Mouse (Mus musculus) lung, embryonic 14.5 days (tissue): ENCODE measurements at regions not wholly inside any gene's neighbourhood (a gene's known extent, or its start where the extent isn't known, plus 50 kb on each side); places are given as distances from the start of the nearest gene placed in this dataset.

Source experiments
- ATAC-seq: fragments of 200-750 bp; cut with Nextera tagmentation; 2 replicates; pipeline ENCODE4 v1.8.0; 2017; ENCODE audit warnings: mild to moderate bottlenecking, moderate TSS enrichment, moderate library complexity; ENCODE audit not compliant: insufficient read depth
- DNase-seq: peaks from one replicate; pipeline ENCODE4 v3.0.0-alpha.2; 2015
- H3K27ac ChIP-seq: fragments of 300-500 bp; sonication (generic); 2 replicates; pipeline ENCODE4 v1.5.1; 2014; ENCODE audit warnings: low read depth, mild to moderate bottlenecking, moderate library complexity
- H3K27me3 ChIP-seq: fragments of 300-500 bp; sonication (generic); 2 replicates; pipeline ENCODE4 v1.6.1; 2014; ENCODE audit warnings: low read length, control low read depth; ENCODE audit not compliant: insufficient read depth
- H3K36me3 ChIP-seq: fragments of 300-500 bp; sonication (generic); 2 replicates; pipeline ENCODE4 v1.6.1; 2014; ENCODE audit warnings: control low read depth; ENCODE audit not compliant: insufficient read depth
- H3K4me1 ChIP-seq: fragments of 300-500 bp; sonication (generic); 2 replicates; pipeline ENCODE4 v1.6.1; 2014; ENCODE audit warnings: antibody characterized with exemption, control low read depth; ENCODE audit not compliant: insufficient read depth
- H3K4me2 ChIP-seq: fragments of 300-500 bp; sonication (generic); 2 replicates; pipeline ENCODE4 v1.6.1; 2014; ENCODE audit warnings: mild to moderate bottlenecking
- H3K4me3 ChIP-seq: fragments of 300-500 bp; sonication (generic); 2 replicates; pipeline ENCODE4 v1.5.1; 2014; ENCODE audit warnings: low read depth, low read length
- H3K9ac ChIP-seq: fragments of 300-500 bp; sonication (generic); 2 replicates; pipeline ENCODE4 v1.6.1; 2014
- H3K9me3 ChIP-seq: fragments of 300-500 bp; sonication (generic); 2 replicates; pipeline ENCODE4 v1.6.1; 2016; ENCODE audit warnings: low read depth, low read length, control low read depth
- CTCF ChIP-seq: IDR thresholded peaks from 2 replicates; pipeline ENCODE4 v1.5.1; 2016; ENCODE audit warnings: antibody characterized with exemption, low read depth
- WGBS: fragments of 180-500 bp; shearing (Covaris S2); extraction: QIAGEN DNeasy Blood & Tissue Kit; methylation state at CpG from one replicate; pipeline ENCODE4 v1.1.7; 2014; 5-methylcytosine and 5-hydroxymethylcytosine counted together

GRCm38 (mm10) chr13:111953860-111954519 is 145.2 kb upstream of the Map3k1 start:
- no peak for DNase-seq
- H3K4me2 ChIP-seq: no peak overlapping the region

GRCm38 (mm10) chr13:111954520-111954884 is 145.7 kb upstream of the Map3k1 start:
- peak; percentile 60 for ATAC-seq
- Histone ChIP-seq H3K4me1 (peaks cover 14% of the 10 kb centered on the region), H3K27me3 (no peaks in the 10 kb centered on the region), H3K36me3 (no peaks in the 10 kb centered on the region), H3K9ac (no peak overlapping the region), H3K4me2 (no peak overlapping the region), H3K27ac (peak overlapping the region; percentile 34; the same call in 1 of the 2 replicates), H3K9me3 (no peaks in the 10 kb centered on the region), H3K4me3 (no peak overlapping the region)
- 12% methylated on average over 6 of the region's 6 CpGs for WGBS
- TF ChIP-seq CTCF: no peak
- peak; percentile 50 for DNase-seq

More at GRCm38 (mm10) chr13:111953860-111954519, 145.2 kb upstream of the Map3k1 start:
- no peaks in the 10 kb centered on the region for H3K9me3 ChIP-seq
- H3K36me3 ChIP-seq: no peaks in the 10 kb centered on the region
- no peaks in the 10 kb centered on the region for H3K27me3 ChIP-seq
- TF ChIP-seq CTCF: no peak
- 45% methylated on average over 8 of the region's 8 CpGs for whole genome bisulfite sequencing
- H3K4me3 ChIP-seq: no peak overlapping the region
- ATAC-seq: no peak
- peaks cover 14% of the 10 kb centered on the region for H3K4me1 ChIP-seq
- peak overlapping the region; percentile 34; the same call in 1 of the 2 replicates for H3K27ac ChIP-seq
- H3K9ac ChIP-seq: no peak overlapping the region

- 42% methylated on average over 3 of the region's 3 CpGs for WGBS
- ATAC-seq: no peak
- Histone ChIP-seq H3K9me3 (no peaks in the 10 kb centered on the region), H3K4me2 (no peak overlapping the region), H3K4me3 (no peak overlapping the region), H3K4me1 (peaks cover 14% of the 10 kb centered on the region), H3K9ac (no peak overlapping the region), H3K27me3 (no peaks in the 10 kb centered on the region), H3K27ac (no peak overlapping the region), H3K36me3 (no peaks in the 10 kb centered on the region)
- DNase-seq: no peak
- no peak for TF ChIP-seq CTCF
Measured at GRCm38 (mm10) chr13:111957118-111957517, 148.3 kb upstream of the Map3k1 start.

GRCm38 (mm10) chr13:111957674-111958273 is 149.0 kb upstream of the Map3k1 start:
- Histone ChIP-seq H3K4me1 (peaks cover 14% of the 10 kb centered on the region), H3K9me3 (no peaks in the 10 kb centered on the region), H3K4me2 (no peak overlapping the region), H3K4me3 (no peak overlapping the region), H3K9ac (no peak overlapping the region), H3K36me3 (no peaks in the 10 kb centered on the region), H3K27ac (no peak overlapping the region), H3K27me3 (no peaks in the 10 kb centered on the region)
- 89% methylated on average over 11 of the region's 11 CpGs for WGBS
- no peak for TF ChIP-seq CTCF
- DNase-seq (no peak), ATAC-seq (no peak)

GRCm38 (mm10) chr13:111958421-111958820 is 149.6 kb upstream of the Map3k1 start:
- Histone ChIP-seq H3K27me3 (no peaks in the 10 kb centered on the region), H3K4me1 (peaks cover 14% of the 10 kb centered on the region), H3K4me3 (no peak overlapping the region), H3K36me3 (no peaks in the 10 kb centered on the region), H3K9ac (no peak overlapping the region), H3K27ac (no peak overlapping the region), H3K9me3 (no peaks in the 10 kb centered on the region), H3K4me2 (no peak overlapping the region)
- ATAC-seq (no peak), DNase-seq (no peak)
- no peak for TF ChIP-seq CTCF
- WGBS: 97% methylated on average over 1 of the region's 1 CpGs

- ATAC-seq (no peak), DNase-seq (no peak)
- no peaks in the 10 kb centered on the region for H3K27me3 ChIP-seq
- H3K36me3 ChIP-seq: no peaks in the 10 kb centered on the region
- H3K9ac ChIP-seq: no peak overlapping the region
- H3K4me1 ChIP-seq: peaks cover 4% of the 10 kb centered on the region; the same call in 1 of the 2 replicates
- H3K4me3 ChIP-seq: no peak overlapping the region
- no peak overlapping the region for H3K4me2 ChIP-seq
- 0 out of 2 replicates have a peak, but pooled peaks have one; percentile 5 for TF ChIP-seq CTCF
- no peaks in the 10 kb centered on the region for H3K9me3 ChIP-seq
- WGBS: 97% methylated on average over 2 of the region's 2 CpGs
- no peak overlapping the region for H3K27ac ChIP-seq
Measured at GRCm38 (mm10) chr13:111960036-111960435, 151.2 kb upstream of the Map3k1 start.

- TF ChIP-seq CTCF: no peak
- ATAC-seq (no peak), DNase-seq (no peak)
- Histone ChIP-seq H3K36me3 (no peaks in the 10 kb centered on the region), H3K27me3 (no peaks in the 10 kb centered on the region), H3K9me3 (no peaks in the 10 kb centered on the region), H3K4me1 (0 out of 2 replicates have a peak, but pooled peaks cover 4% of the 10 kb centered on the region), H3K4me2 (no peak overlapping the region), H3K27ac (no peak overlapping the region), H3K9ac (no peak overlapping the region), H3K4me3 (no peak overlapping the region)
- 80% methylated on average over 6 of the region's 6 CpGs for WGBS
Measured at GRCm38 (mm10) chr13:111961423-111961822, 152.6 kb upstream of the Map3k1 start.
